Mouse (Mus musculus) midbrain, embryonic 15.5 days (tissue): Measurements from ENCODE around the gene Bcorl1. TPM values are rescaled to one million over a fixed set of nuclear protein-coding genes. Genes with fewer than 3 reads are reported as not detected.
"Not testable (repeated sequence)": the region's sequence is repeated elsewhere in the genome, so short reads cannot be mapped to it uniquely, and the experiment has no call there.

Experiments used
- ATAC-seq: fragments of 200-750 bp; cut with Nextera tagmentation; replicated peaks from 2 replicates; pipeline ENCODE4 v1.8.0; 2017; ENCODE audit warnings: moderate TSS enrichment
- H3K27ac ChIP-seq: fragments of 300-500 bp; sonication (generic); 2 replicates; pipeline ENCODE4 v1.5.1; 2015; ENCODE audit warnings: mild to moderate bottlenecking, inconsistent platforms
- H3K27me3 ChIP-seq: fragments of 300-500 bp; sonication (generic); replicated peaks from 2 replicates; pipeline ENCODE4 v1.6.1; 2015; ENCODE audit warnings: inconsistent platforms
- H3K36me3 ChIP-seq: fragments of 300-500 bp; sonication (generic); replicated peaks from 2 replicates; pipeline ENCODE4 v1.6.1; 2015; ENCODE audit warnings: inconsistent platforms
- H3K4me1 ChIP-seq: fragments of 300-500 bp; sonication (generic); 2 replicates; pipeline ENCODE4 v1.6.1; 2015; ENCODE audit warnings: inconsistent platforms
- H3K4me2 ChIP-seq: fragments of 300-500 bp; sonication (generic); 2 replicates; pipeline ENCODE4 v1.6.1; 2015; ENCODE audit warnings: inconsistent platforms, mild to moderate bottlenecking, moderate library complexity
- H3K4me3 ChIP-seq: fragments of 300-500 bp; sonication (generic); 2 replicates; pipeline ENCODE4 v1.5.1; 2015; ENCODE audit warnings: mild to moderate bottlenecking, inconsistent platforms
- H3K9ac ChIP-seq: fragments of 300-500 bp; sonication (generic); 2 replicates; pipeline ENCODE4 v1.6.1; 2015; ENCODE audit warnings: mild to moderate bottlenecking, inconsistent platforms
- H3K9me3 ChIP-seq: fragments of 300-500 bp; sonication (generic); 2 replicates; pipeline ENCODE4 v1.6.1; 2016; ENCODE audit warnings: inconsistent platforms
- WGBS: fragments of 180-500 bp; shearing (Covaris S2); methylation state at CpG from one replicate; pipeline ENCODE4 v1.1.7; 2015; ENCODE audit warnings: mixed read lengths; 5-methylcytosine and 5-hydroxymethylcytosine counted together
- polyA plus RNA-seq: library from polyadenylated mRNA; unstranded; fragments of >200 nt; fragmentation: Nextera tagmentation; extraction: Ambion mirVana; gene quantifications from 2 replicates; pipeline ENCODE4 v1.2.1, GENCODE M21; 2015

The Bcorl1 gene
- polyA plus RNA-seq, 1 experiment from 2014 or later = 8.4 TPM

GRCm38 (mm10) chrX:48432599-48433526 is 91.7 kb downstream of the Bcorl1 start:
- H3K4me1 ChIP-seq = no peaks in the 10 kb centered on the region
- H3K4me2 ChIP-seq = no peak overlapping the region
- H3K9me3 ChIP-seq = no peaks in the 10 kb centered on the region
- no peak overlapping the region for H3K9ac ChIP-seq
- WGBS = 74% methylated on average over 15 of the region's 15 CpGs
- no peak overlapping the region for H3K4me3 ChIP-seq
- no peaks in the 10 kb centered on the region for H3K27me3 ChIP-seq
- H3K27ac ChIP-seq = no peak overlapping the region
- no peaks in the 10 kb centered on the region for H3K36me3 ChIP-seq
- ATAC-seq = no peak

GRCm38 (mm10) chrX:48433527-48433899 is 92.4 kb downstream of the Bcorl1 start:
- no peak overlapping the region for H3K9ac ChIP-seq
- WGBS = 54% methylated on average over 6 of the region's 6 CpGs
- ATAC-seq = no peak
- no peaks in the 10 kb centered on the region for H3K36me3 ChIP-seq
- no peaks in the 10 kb centered on the region for H3K9me3 ChIP-seq
- H3K4me1 ChIP-seq = no peaks in the 10 kb centered on the region
- H3K27me3 ChIP-seq = no peaks in the 10 kb centered on the region
- no peak overlapping the region for H3K4me3 ChIP-seq
- H3K4me2 ChIP-seq = no peak overlapping the region
- no peak overlapping the region for H3K27ac ChIP-seq

- Histone ChIP-seq H3K27me3 (no peaks in the 10 kb centered on the region), H3K4me2 (no peak overlapping the region), H3K4me3 (no peak overlapping the region), H3K4me1 (no peaks in the 10 kb centered on the region), H3K9ac (no peak overlapping the region), H3K27ac (no peak overlapping the region), H3K9me3 (no peaks in the 10 kb centered on the region), H3K36me3 (no peaks in the 10 kb centered on the region)
- WGBS = 96% methylated on average over 1 of the region's 1 CpGs
- ATAC-seq = no peak
Observed at GRCm38 (mm10) chrX:48434251-48434650, 93.1 kb downstream of the Bcorl1 start.

GRCm38 (mm10) chrX:48435477-48435900 is 94.3 kb downstream of the Bcorl1 start:
- Histone ChIP-seq H3K36me3 (no peaks in the 10 kb centered on the region), H3K4me2 (no peak overlapping the region), H3K4me3 (no peak overlapping the region), H3K27ac (no peak overlapping the region), H3K4me1 (no peaks in the 10 kb centered on the region), H3K9ac (no peak overlapping the region), H3K27me3 (no peaks in the 10 kb centered on the region), H3K9me3 (no peaks in the 10 kb centered on the region)
- WGBS = 80% methylated on average over 9 of the region's 9 CpGs
- ATAC-seq = no peak

GRCm38 (mm10) chrX:48436082-48436481 is 94.9 kb downstream of the Bcorl1 start:
- H3K4me2 ChIP-seq, ATAC-seq, H3K9ac ChIP-seq, H3K9me3 ChIP-seq, H3K4me3 ChIP-seq, H3K4me1 ChIP-seq, H3K36me3 ChIP-seq, H3K27ac ChIP-seq, H3K27me3 ChIP-seq: not testable (repeated sequence)
- WGBS = 88% methylated on average over 6 of the region's 7 CpGs

- WGBS = 82% methylated on average over 4 of the region's 4 CpGs
- no peaks in the 10 kb centered on the region for H3K9me3 ChIP-seq
- ATAC-seq = no peak
- H3K4me2 ChIP-seq = no peak overlapping the region
- no peaks in the 10 kb centered on the region for H3K27me3 ChIP-seq
- H3K36me3 ChIP-seq = no peaks in the 10 kb centered on the region
- H3K4me3 ChIP-seq = no peak overlapping the region
- no peak overlapping the region for H3K9ac ChIP-seq
- no peaks in the 10 kb centered on the region for H3K4me1 ChIP-seq
- no peak overlapping the region for H3K27ac ChIP-seq
Observed at GRCm38 (mm10) chrX:48439036-48439435, 97.9 kb downstream of the Bcorl1 start.

GRCm38 (mm10) chrX:48441548-48441947 is 100.4 kb downstream of the Bcorl1 start:
- ATAC-seq = no peak
- no peak overlapping the region for H3K4me2 ChIP-seq
- no peaks in the 10 kb centered on the region for H3K27me3 ChIP-seq
- H3K4me3 ChIP-seq = no peak overlapping the region
- 83% methylated on average over 6 of the region's 6 CpGs for WGBS
- H3K36me3 ChIP-seq = no peaks in the 10 kb centered on the region
- no peak overlapping the region for H3K27ac ChIP-seq
- H3K9me3 ChIP-seq = no peaks in the 10 kb centered on the region
- no peaks in the 10 kb centered on the region for H3K4me1 ChIP-seq
- H3K9ac ChIP-seq = no peak overlapping the region

- no peak overlapping the region for H3K27ac ChIP-seq
- no peaks in the 10 kb centered on the region for H3K4me1 ChIP-seq
- no peak overlapping the region for H3K4me3 ChIP-seq
- no peaks in the 10 kb centered on the region for H3K9me3 ChIP-seq
- H3K27me3 ChIP-seq = no peaks in the 10 kb centered on the region
- ATAC-seq = no peak
- 91% methylated on average over 7 of the region's 7 CpGs for WGBS
- no peak overlapping the region for H3K9ac ChIP-seq
- no peak overlapping the region for H3K4me2 ChIP-seq
- H3K36me3 ChIP-seq = no peaks in the 10 kb centered on the region
Observed at GRCm38 (mm10) chrX:48441954-48442353, 100.8 kb downstream of the Bcorl1 start.

- Histone ChIP-seq H3K9ac (no peak overlapping the region), H3K4me3 (no peak overlapping the region), H3K27ac (no peak overlapping the region), H3K9me3 (no peaks in the 10 kb centered on the region), H3K4me2 (no peak overlapping the region), H3K36me3 (no peaks in the 10 kb centered on the region), H3K27me3 (no peaks in the 10 kb centered on the region), H3K4me1 (no peaks in the 10 kb centered on the region)
- WGBS = 87% methylated on average over 4 of the region's 4 CpGs
- ATAC-seq = no peak
Observed at GRCm38 (mm10) chrX:48444677-48445076, 103.5 kb downstream of the Bcorl1 start.

- no peak overlapping the region for H3K4me3 ChIP-seq
- H3K9ac ChIP-seq = no peak overlapping the region
- H3K27ac ChIP-seq = no peak overlapping the region
- H3K4me2 ChIP-seq = no peak overlapping the region
- no peaks in the 10 kb centered on the region for H3K36me3 ChIP-seq
- peaks cover 3% of the 10 kb centered on the region; the same call in 1 of the 2 replicates for H3K4me1 ChIP-seq
- no peak for ATAC-seq
- WGBS = 39% methylated on average over 10 of the region's 10 CpGs
- H3K9me3 ChIP-seq = no peaks in the 10 kb centered on the region
- H3K27me3 ChIP-seq = peaks cover 5% of the 10 kb centered on the region
Observed at GRCm38 (mm10) chrX:48449646-48450045, 108.5 kb downstream of the Bcorl1 start.

- Histone ChIP-seq H3K4me1 (peaks cover 3% of the 10 kb centered on the region; the same call in 1 of the 2 replicates), H3K27ac (no peak overlapping the region), H3K9me3 (no peaks in the 10 kb centered on the region), H3K27me3 (peaks cover 12% of the 10 kb centered on the region), H3K36me3 (no peaks in the 10 kb centered on the region), H3K9ac (no peak overlapping the region), H3K4me3 (peak overlapping the region; percentile 36; the same call in 1 of the 2 replicates), H3K4me2 (peak overlapping the region; percentile 51)
- ATAC-seq = no peak
- 44% methylated on average over 9 of the region's 9 CpGs for WGBS
Observed at GRCm38 (mm10) chrX:48452231-48452890, 111.2 kb downstream of the Bcorl1 start.

- ATAC-seq = no peak
- WGBS = 24% methylated on average over 46 of the region's 71 CpGs
Observed at GRCm38 (mm10) chrX:48452931-48453673, 111.9 kb downstream of the Bcorl1 start.

More at GRCm38 (mm10) chrX:48452931-48453673, 111.9 kb downstream of the Bcorl1 start:
- H3K9ac ChIP-seq = no peak overlapping the region
- peak overlapping the region; percentile 36 for H3K4me3 ChIP-seq
- peaks cover 12% of the 10 kb centered on the region for H3K27me3 ChIP-seq
- H3K4me2 ChIP-seq = peak overlapping the region; percentile 51
- no peaks in the 10 kb centered on the region for H3K9me3 ChIP-seq
- peaks cover 3% of the 10 kb centered on the region; the same call in 1 of the 2 replicates for H3K4me1 ChIP-seq
- H3K27ac ChIP-seq = no peak overlapping the region
- no peaks in the 10 kb centered on the region for H3K36me3 ChIP-seq
